Mouse (Mus musculus) kidney, postnatal 0 days (tissue): ENCODE data around the gene Slc25a44. TPM values are rescaled to one million over a fixed set of nuclear protein-coding genes. Genes with fewer than 3 reads are reported as not detected.
"Not testable (repeated sequence)": the region's sequence is repeated elsewhere in the genome, so short reads cannot be mapped to it uniquely, and the experiment has no call there.

Experiments used
- ATAC-seq: fragments of 200-750 bp; cut with Nextera tagmentation; replicated peaks from 2 replicates; pipeline ENCODE4 v1.8.0; 2017; ENCODE audit warnings: low read depth, moderate number of reproducible peaks, moderate TSS enrichment, moderate library complexity; ENCODE audit not compliant: low FRiP score
- DNase-seq: peaks from one replicate; pipeline ENCODE4 v3.0.0-alpha.2; 2016; ENCODE audit warnings: low spot score
- H3K27ac ChIP-seq: fragments of 300-500 bp; sonication (generic); 2 replicates; pipeline ENCODE4 v1.5.1; 2014; ENCODE audit warnings: mild to moderate bottlenecking
- H3K27me3 ChIP-seq: fragments of 300-500 bp; sonication (generic); 2 replicates; pipeline ENCODE4 v1.6.1; 2014; ENCODE audit warnings: low read length, mixed read lengths; ENCODE audit not compliant: insufficient read depth
- H3K36me3 ChIP-seq: fragments of 300-500 bp; sonication (generic); 2 replicates; pipeline ENCODE4 v1.6.1; 2014; ENCODE audit warnings: low read length, mixed read lengths; ENCODE audit not compliant: insufficient read depth
- H3K4me1 ChIP-seq: fragments of 300-500 bp; sonication (generic); replicated peaks from 2 replicates; pipeline ENCODE4 v1.6.1; 2014; ENCODE audit warnings: antibody characterized with exemption, low read length, mixed read lengths; ENCODE audit not compliant: insufficient read depth
- H3K4me2 ChIP-seq: fragments of 300-500 bp; sonication (generic); 2 replicates; pipeline ENCODE4 v1.6.1; 2014; ENCODE audit warnings: mild to moderate bottlenecking, low read length, moderate library complexity, mixed read lengths
- H3K4me3 ChIP-seq: fragments of 300-500 bp; sonication (generic); replicated peaks from 2 replicates; pipeline ENCODE4 v1.5.1; 2014; ENCODE audit warnings: low read depth, low read length
- H3K9ac ChIP-seq: fragments of 300-500 bp; sonication (generic); 2 replicates; pipeline ENCODE4 v1.6.1; 2014; ENCODE audit warnings: low read depth, low read length
- H3K9me3 ChIP-seq: fragments of 300-500 bp; sonication (generic); replicated peaks from 2 replicates; pipeline ENCODE4 v1.6.1; 2016; ENCODE audit warnings: low read length, inconsistent platforms, mixed read lengths
- CTCF ChIP-seq: IDR thresholded peaks from 2 replicates; pipeline ENCODE4 v1.5.1; 2016; ENCODE audit warnings: antibody characterized with exemption, low read depth, mild to moderate bottlenecking, moderate library complexity
- WGBS: fragments of 180-500 bp; shearing (Covaris S2); extraction: QIAGEN DNeasy Blood & Tissue Kit; methylation state at CpG from one replicate; pipeline ENCODE4 v1.1.7; 2014; 5-methylcytosine and 5-hydroxymethylcytosine counted together
- polyA plus RNA-seq: library from polyadenylated mRNA; unstranded; fragments of >200 nt; fragmentation: Nextera tagmentation; extraction: Ambion mirVana; gene quantifications from 2 replicates; pipeline ENCODE4 v1.2.1, GENCODE M21; 2015

Slc25a44 gene
- polyA plus RNA-seq, 1 experiment from 2014 or later, result 17.1 TPM

DNA sequence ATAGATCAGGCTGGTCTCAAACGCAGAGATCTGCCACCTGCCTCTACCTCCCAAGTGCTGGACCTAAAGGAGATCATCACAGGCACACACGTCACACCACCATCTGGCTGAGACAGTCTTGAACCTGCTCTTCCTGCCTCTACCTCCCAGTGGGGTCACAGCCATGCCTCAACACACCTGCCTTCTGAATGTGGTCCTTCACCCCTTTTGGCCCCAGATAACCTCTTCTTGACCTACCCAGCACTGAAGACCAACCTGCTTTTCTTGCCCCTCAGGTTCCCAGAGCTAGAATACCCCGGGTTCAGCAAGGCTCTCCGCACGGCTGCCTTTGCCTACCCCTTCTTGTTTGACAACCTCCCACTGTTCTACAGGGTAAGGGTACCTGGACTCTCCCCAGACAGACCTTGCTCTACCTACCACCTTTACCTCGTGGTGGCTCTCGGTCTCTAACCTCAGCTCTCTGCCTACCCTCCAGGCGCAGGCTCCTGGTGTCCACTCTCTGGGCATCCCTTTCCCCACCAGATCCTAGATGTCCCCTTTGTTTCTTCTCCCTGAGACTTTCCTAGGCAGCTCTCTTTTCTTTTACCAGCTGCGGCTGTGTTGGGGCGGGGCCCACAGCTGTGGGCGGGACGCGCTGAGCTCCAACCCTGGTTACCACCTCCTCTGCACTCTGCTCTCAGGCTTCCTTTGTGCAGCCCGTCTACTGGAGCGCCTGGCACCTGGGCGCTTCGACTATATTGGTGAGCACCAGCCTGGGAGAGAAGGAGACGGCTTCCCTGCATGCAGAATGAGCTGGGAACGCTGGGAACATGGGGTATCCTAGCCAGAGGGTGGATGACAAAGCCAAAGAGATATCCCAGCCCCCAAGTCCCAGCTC lies 49.0 kb downstream of the Slc25a44 start:
- 0 out of 2 replicates have a peak overlapping the region, but pooled peaks have one; percentile 13 for H3K9ac ChIP-seq
- DNase-seq, result peak; percentile 74
- H3K27me3 ChIP-seq, H3K36me3 ChIP-seq, H3K9me3 ChIP-seq, H3K4me1 ChIP-seq, H3K4me3 ChIP-seq: not testable (repeated sequence)
- H3K4me2 ChIP-seq, result peak overlapping the region; percentile 39
- ATAC-seq, result peak; percentile 91
- H3K27ac ChIP-seq, result peak overlapping the region; percentile 64; the same call in 1 of the 2 replicates
- WGBS, result 11% methylated on average over 19 of the region's 19 CpGs

DNA sequence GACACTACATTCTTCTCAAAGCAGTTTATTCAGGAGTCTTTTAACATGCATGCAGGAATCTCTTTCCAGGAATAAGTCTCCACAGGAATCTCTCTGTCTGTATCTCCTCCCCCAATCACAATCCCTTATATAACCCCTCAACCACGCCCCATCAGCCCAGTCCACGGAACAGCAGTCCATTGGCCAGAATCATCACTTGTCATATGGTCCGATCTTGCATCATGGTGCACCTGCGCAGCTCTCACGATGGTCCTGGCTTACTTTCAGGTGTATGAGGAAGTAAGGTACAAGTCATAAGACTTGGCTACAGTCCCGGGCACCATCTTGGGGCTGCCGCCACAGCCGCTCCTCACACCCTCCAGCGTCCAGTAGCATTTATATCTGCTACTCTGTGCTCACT lies 52.3 kb downstream of the Slc25a44 start, which contains the start of gene Bglap3:
TSS of gene Bglap3 (minus strand) at position 101 of the 400 bp plus-strand sequence.
- H3K9ac ChIP-seq, H3K27ac ChIP-seq, DNase-seq, H3K4me2 ChIP-seq, ATAC-seq, H3K4me1 ChIP-seq, H3K9me3 ChIP-seq, H3K36me3 ChIP-seq, H3K4me3 ChIP-seq, H3K27me3 ChIP-seq: not testable (repeated sequence)
- 94% methylated on average over 9 of the region's 9 CpGs for WGBS

DNA sequence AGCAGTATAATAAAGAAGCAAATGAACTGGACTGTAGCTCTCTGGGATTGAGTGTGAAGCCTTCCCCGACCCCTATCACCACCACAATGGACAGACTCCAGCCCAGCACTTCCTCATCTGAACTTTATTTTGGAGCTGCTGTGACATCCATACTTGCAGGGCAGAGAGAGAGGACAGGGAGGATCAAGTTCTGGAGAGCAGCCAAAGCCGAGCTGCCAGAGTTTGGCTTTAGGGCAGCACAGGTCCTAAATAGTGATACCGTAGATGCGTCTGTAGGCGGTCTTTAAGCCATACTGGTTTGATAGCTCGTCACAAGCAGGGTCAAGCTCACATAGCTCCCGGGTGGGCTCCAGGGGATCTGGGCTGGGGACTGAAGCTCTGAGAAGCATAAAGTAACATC lies 56.4 kb downstream of the Slc25a44 start:
- DNase-seq, H3K9me3 ChIP-seq, H3K27me3 ChIP-seq, H3K4me3 ChIP-seq, H3K36me3 ChIP-seq, H3K4me1 ChIP-seq, H3K27ac ChIP-seq, H3K9ac ChIP-seq, H3K4me2 ChIP-seq, ATAC-seq: not testable (repeated sequence)
- 78% methylated on average over 7 of the region's 7 CpGs for WGBS

DNA sequence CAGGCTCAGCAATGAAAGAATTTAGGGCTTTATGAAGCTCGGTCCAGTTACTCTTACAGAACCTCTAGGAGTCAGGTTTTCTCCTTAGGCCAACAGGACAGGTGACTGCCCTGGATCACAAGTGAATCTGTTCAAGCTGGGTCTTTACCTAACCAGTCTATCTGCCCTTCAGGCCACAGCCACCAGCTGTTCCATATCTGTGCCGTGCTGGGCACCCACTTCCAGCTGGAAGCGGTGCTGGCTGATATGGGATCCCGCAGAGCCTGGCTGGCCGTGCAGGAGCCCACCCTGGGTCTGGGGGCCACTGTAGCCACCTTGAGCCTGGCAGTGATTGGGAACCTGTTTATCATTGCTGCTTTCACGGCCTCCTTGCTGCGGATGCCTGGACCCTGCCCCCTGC lies 57.4 kb downstream of the Slc25a44 start:
- not testable (repeated sequence) for ATAC-seq, H3K4me3 ChIP-seq, H3K36me3 ChIP-seq, H3K27me3 ChIP-seq, H3K9me3 ChIP-seq, H3K4me2 ChIP-seq, H3K27ac ChIP-seq, H3K9ac ChIP-seq, DNase-seq, H3K4me1 ChIP-seq
- 49% methylated on average over 3 of the region's 7 CpGs for WGBS

DNA sequence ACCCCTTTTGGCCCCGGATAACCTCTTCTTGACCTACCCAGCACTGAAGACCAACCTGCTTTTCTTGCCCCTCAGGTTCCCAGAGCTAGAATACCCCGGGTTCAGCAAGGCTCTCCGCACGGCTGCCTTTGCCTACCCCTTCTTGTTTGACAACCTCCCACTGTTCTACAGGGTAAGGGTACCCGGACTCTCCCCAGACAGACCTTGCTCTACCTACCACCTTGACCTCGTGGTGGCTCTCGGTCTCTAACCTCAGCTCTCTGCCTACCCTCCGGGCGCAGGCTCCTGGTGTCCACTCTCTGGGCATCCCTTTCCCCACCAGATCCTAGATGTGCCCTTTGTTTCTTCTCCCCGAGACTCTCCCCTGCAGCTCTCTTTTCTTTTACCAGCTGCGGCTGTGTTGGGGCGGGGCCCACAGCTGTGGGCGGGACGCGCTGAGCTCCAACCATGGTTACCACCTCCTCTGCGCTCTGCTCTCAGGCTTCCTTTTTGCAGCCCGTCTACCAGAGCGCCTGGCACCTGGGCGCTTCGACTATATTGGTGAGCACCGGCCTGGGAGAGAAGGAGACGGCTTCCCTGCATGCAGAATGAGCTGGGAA lies 58.0 kb downstream of the Slc25a44 start:
- H3K9me3 ChIP-seq, H3K9ac ChIP-seq, H3K27me3 ChIP-seq, H3K4me3 ChIP-seq, H3K27ac ChIP-seq, H3K4me1 ChIP-seq, H3K36me3 ChIP-seq: not testable (repeated sequence)
- 10% methylated on average over 20 of the region's 22 CpGs for WGBS
- DNase-seq (peak; percentile 17), ATAC-seq (peak; percentile 64)
- peak overlapping the region; percentile 37 for H3K4me2 ChIP-seq

DNA sequence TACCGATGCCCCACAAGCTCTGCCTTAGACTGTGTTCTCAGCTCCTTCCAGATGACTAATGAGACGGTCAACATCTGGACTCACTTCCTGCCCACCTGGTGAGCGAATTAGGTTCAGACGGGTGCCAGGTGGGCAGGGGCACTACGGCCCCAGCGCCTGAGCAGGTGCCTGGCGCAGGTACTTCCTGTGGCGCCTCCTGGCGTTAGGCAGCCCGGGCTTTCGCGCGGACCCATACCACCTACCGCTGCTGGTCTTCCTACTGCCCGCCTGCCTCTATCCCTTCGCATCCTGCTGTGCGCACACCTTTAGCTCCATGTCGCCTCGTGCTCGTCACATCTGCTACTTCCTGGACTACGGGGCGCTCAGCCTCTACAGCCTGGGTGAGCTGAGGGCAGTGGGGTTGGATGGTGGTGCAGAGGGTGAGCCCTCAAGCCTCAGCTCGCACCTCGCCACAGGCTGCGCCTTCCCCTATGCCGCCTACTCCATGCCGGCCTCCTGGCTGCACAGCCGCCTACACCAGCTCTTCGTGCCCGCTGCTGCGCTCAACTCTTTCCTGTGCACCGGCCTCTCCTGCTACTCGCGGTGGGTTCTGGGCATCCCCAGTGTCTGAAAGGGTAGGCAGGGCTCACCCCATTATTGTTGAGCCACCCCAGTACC lies 59.1 kb downstream of the Slc25a44 start:
- TF ChIP-seq CTCF, result no peak
- WGBS, result 47% methylated on average over 34 of the region's 34 CpGs
- no peak overlapping the region for H3K27ac ChIP-seq
- no peak overlapping the region for H3K9ac ChIP-seq
- no peak overlapping the region for H3K4me2 ChIP-seq
- H3K4me1 ChIP-seq, result no peaks in the 10 kb centered on the region
- DNase-seq, result no peak
- no peak overlapping the region for H3K4me3 ChIP-seq
- peaks cover 10% of the 10 kb centered on the region for H3K36me3 ChIP-seq
- no peak for ATAC-seq
- peaks cover 3% of the 10 kb centered on the region; the same call in 1 of the 2 replicates for H3K27me3 ChIP-seq
- no peaks in the 10 kb centered on the region for H3K9me3 ChIP-seq
